ENCODE assay signal across 12 mouse cellular contexts in the genomic region with DNA sequence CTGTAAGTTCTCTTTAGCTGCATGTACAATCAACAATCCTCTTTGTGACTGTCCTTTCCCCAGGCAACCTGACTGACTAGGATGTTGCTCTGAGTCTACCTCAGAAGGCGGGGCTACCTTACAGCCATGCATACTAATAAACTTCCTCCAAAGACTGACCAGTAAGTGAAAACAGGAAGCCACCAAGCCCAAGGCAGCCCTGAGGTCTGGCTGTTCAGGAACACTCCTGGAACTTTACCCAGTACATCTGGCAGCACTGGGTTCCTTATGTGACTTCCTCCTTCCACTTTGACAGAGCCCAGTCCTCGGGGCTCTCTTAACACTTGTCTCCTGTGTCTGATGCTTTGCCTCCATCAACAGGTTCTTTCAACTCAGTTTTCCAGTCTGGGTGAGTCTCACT.
DNase-seq lines count a peak whose midpoint lies in the region; ATAC-seq and TF ChIP-seq lines count a peak whose summit lies in the region.
"Had no signal": no experiment of that assay in that cellular context is flagged by ENCODE, and none has a peak within 500 bp of the region (broad histone marks: within the 10 kb centered on the region; RNA-seq: fewer than 3 reads in every experiment).

No protein-coding gene starts in this region.

- H3K9ac ChIP-seq in CH12.LX (ENCODE audit: insufficient read depth, low read depth) = no peak overlapping the region
- H3K9ac ChIP-seq in forebrain, embryonic 13.5 days = no peak overlapping the region
- H3K9ac ChIP-seq: heart, embryonic 15.5 days; kidney, embryonic 15.5 days; limb, embryonic 12.5 days had no signal

- peaks cover 0 to 18% of the 10 kb centered on the region in 2 experiments; a peak in 3 of 4 replicates for H3K4me1 ChIP-seq in CH12.LX (ENCODE audit: control insufficient read depth in 1 of 2, insufficient read depth in 2 of 2)
- peaks cover 43% of the 10 kb centered on the region for H3K4me1 ChIP-seq in bone marrow macrophage, adult 2 months (ENCODE audit: control insufficient read depth, insufficient read depth, low read length)
- no peaks in the 10 kb centered on the region for H3K4me1 ChIP-seq in forebrain, embryonic 13.5 days
- H3K4me1 ChIP-seq: kidney, embryonic 15.5 days; limb, embryonic 12.5 days had no signal

- dilution Hi-C loops in CH12.LX (cut with MboI; ENCODE audit: extremely low pct_ligation_motif_present, extremely low pct_unique_long_range_greater_than_20kb, low sequenced_read_pairs) = no loop called here

- no peak overlapping the region for H3K4me2 ChIP-seq in CH12.LX (ENCODE audit: insufficient read depth, low read depth, poor library complexity, severe bottlenecking)
- no peak overlapping the region for H3K4me2 ChIP-seq in forebrain, embryonic 13.5 days
- H3K4me2 ChIP-seq: heart, embryonic 15.5 days; kidney, embryonic 15.5 days; limb, embryonic 12.5 days had no signal

- TF ChIP-seq CTCF in CH12.LX (conservative IDR thresholded peaks at IDR 0.05 in 1 of 2, IDR thresholded peaks at IDR 0.05 in 1 of 2; ENCODE audit: low read depth in 2 of 2, low read length in 2 of 2) = no peak
- no peak for TF ChIP-seq CTCF in bone marrow macrophage, adult 2 months (IDR thresholded peaks at IDR 0.05; ENCODE audit: low read depth, low read length)

- peak; percentile 85 for ATAC-seq in megakaryocyte, adult 5-6 weeks (ENCODE audit: poor library complexity, severe bottlenecking)
- no peak for ATAC-seq in forebrain, embryonic 13.5 days
- ATAC-seq: hindbrain, embryonic 16.5 days had no signal

- no peak for TF ChIP-seq EP300 in CH12.LX (IDR thresholded peaks at IDR 0.05; ENCODE audit: low read length)

- in situ Hi-C loops in CH12.LX (cut with MboI; ENCODE audit: low pct_ligation_motif_present, low pct_unique_long_range_greater_than_20kb, low sequenced_read_pairs) = no loop called here

- DNase-seq in layer of hippocampus, adult 9-11 months = peak; percentile 34
- no peak for DNase-seq in layer of hippocampus, adult 11-12 months (ENCODE audit: low spot score)
- DNase-seq in CH12.LX (ENCODE audit: extremely low read depth) = peak; percentile 38
- no peak for DNase-seq in embryo, embryonic 11 days
- DNase-seq: cerebellum, adult 11-12 months had no signal

- no peaks in the 10 kb centered on the region for H3K9me3 ChIP-seq in CH12.LX (replicated peaks; ENCODE audit: low read length)
- H3K9me3 ChIP-seq in forebrain, embryonic 13.5 days (replicated peaks) = no peaks in the 10 kb centered on the region
- H3K9me3 ChIP-seq: heart, embryonic 15.5 days; kidney, embryonic 15.5 days; limb, embryonic 12.5 days had no signal

- peaks cover 43 to 91% of the 10 kb centered on the region in 2 experiments for H3K36me3 ChIP-seq in CH12.LX (replicated peaks in 1 of 2; ENCODE audit: control insufficient read depth in 1 of 2, insufficient read depth in 1 of 2, low read length in 1 of 2)
- peaks cover 28% of the 10 kb centered on the region; the same call in 1 of the 2 replicates for H3K36me3 ChIP-seq in forebrain, embryonic 13.5 days (ENCODE audit: poor library complexity, severe bottlenecking)

- no peak overlapping the region for H3K4me3 ChIP-seq in CH12.LX (replicated peaks in 1 of 3; ENCODE audit: low read depth in 2 of 3, low read length in 2 of 3, poor library complexity in 1 of 3)
- H3K4me3 ChIP-seq in bone marrow macrophage, adult 2 months (ENCODE audit: insufficient read depth, low read length) = no peak overlapping the region
- no peak overlapping the region for H3K4me3 ChIP-seq in forebrain, embryonic 13.5 days
- H3K4me3 ChIP-seq: heart, embryonic 15.5 days; kidney, embryonic 15.5 days; limb, embryonic 12.5 days had no signal

- WGBS in forebrain, embryonic 13.5 days = 88% methylated on average over 2 of the region's 2 CpGs

- TF ChIP-seq POLR2A in CH12.LX (IDR thresholded peaks at IDR 0.05; ENCODE audit: low read depth, low read length) = no peak
- TF ChIP-seq POLR2A in bone marrow macrophage, adult 2 months (IDR thresholded peaks at IDR 0.05; ENCODE audit: borderline replicate concordance, low read depth, low read length) = no peak

- no peaks in the 10 kb centered on the region for H3K79me2 ChIP-seq in CH12.LX (replicated peaks; ENCODE audit: control insufficient read depth, extremely low read depth, insufficient read depth, poor library complexity, severe bottlenecking)

- H3K27me3 ChIP-seq in CH12.LX (replicated peaks) = no peaks in the 10 kb centered on the region
- H3K27me3 ChIP-seq in forebrain, embryonic 13.5 days = no peaks in the 10 kb centered on the region
- H3K27me3 ChIP-seq: heart, embryonic 15.5 days; kidney, embryonic 15.5 days; limb, embryonic 12.5 days had no signal

- TF ChIP-seq RAD21 in CH12.LX (IDR thresholded peaks at IDR 0.05; ENCODE audit: low read depth, low read length) = no peak

- H3K27ac ChIP-seq in CH12.LX (ENCODE audit: insufficient read depth, low read depth) = no peak overlapping the region
- H3K27ac ChIP-seq in bone marrow macrophage, adult 2 months (ENCODE audit: insufficient read depth, low read depth, low read length) = peak overlapping the region; percentile 75
- H3K27ac ChIP-seq in forebrain, embryonic 13.5 days = no peak overlapping the region
- H3K27ac ChIP-seq: heart, embryonic 15.5 days; kidney, embryonic 15.5 days; limb, embryonic 12.5 days had no signal

TF ChIP-seq in CH12.LX, 34 proteins besides CTCF, POLR2A, EP300 and RAD21:
- TF ChIP-seq SMC3 (IDR thresholded peaks at IDR 0.05; ENCODE audit: low read depth, low read length) = no peak
- no peak for TF ChIP-seq CHD1 (IDR thresholded peaks at IDR 0.05; ENCODE audit: low read depth, low read length)
- no peak for TF ChIP-seq IRF4 (IDR thresholded peaks at IDR 0.05; ENCODE audit: low read depth, low read length)
- TF ChIP-seq MAZ (IDR thresholded peaks at IDR 0.05; ENCODE audit: low read depth, low read length) = no peak
- no peak for TF ChIP-seq ELF1 (IDR thresholded peaks at IDR 0.05; ENCODE audit: low read depth, low read length)
- no peak for TF ChIP-seq ZMIZ1 (IDR thresholded peaks at IDR 0.05; ENCODE audit: low read depth, low read length)
- no peak for TF ChIP-seq E2F4 (IDR thresholded peaks at IDR 0.05; ENCODE audit: insufficient replicate concordance, low read depth, low read length)
- TF ChIP-seq ZC3H11A (IDR thresholded peaks at IDR 0.05; ENCODE audit: low read depth, low read length) = no peak
- no peak for TF ChIP-seq TBP (conservative IDR thresholded peaks at IDR 0.05; ENCODE audit: low read depth, low read length)
- no peak for TF ChIP-seq ETS1 (conservative IDR thresholded peaks at IDR 0.05; ENCODE audit: low read depth, low read length)
- no peak for TF ChIP-seq ZNF384 (IDR thresholded peaks at IDR 0.05; ENCODE audit: low read depth, low read length)
- no peak for TF ChIP-seq MXI1 (IDR thresholded peaks at IDR 0.05; ENCODE audit: low read depth, low read length)
- TF ChIP-seq SIN3A (IDR thresholded peaks at IDR 0.05; ENCODE audit: low read length) = no peak

Comparison
In these comparisons a context has a peak if more than half of its experiments do, and no peak if none do; other contexts are left out.
1. DNase-seq: peak in layer of hippocampus, adult 9-11 months (single experiment) and CH12.LX (single experiment); none in layer of hippocampus, adult 11-12 months (single experiment) and embryo, embryonic 11 days (single experiment).